Mouse (Mus musculus) c-Kit-positive CD71-positive TER-119-positive erythroid progenitor cells, embryonic 14.5 days (primary cell): ENCODE measurements around the gene Hormad2.

ENCODE experiments used
- DNase-seq: peaks from one replicate; pipeline ENCODE4 v3.0.0-alpha.2; 2013; ENCODE audit warnings: low spot score

Hormad2 gene

DNA sequence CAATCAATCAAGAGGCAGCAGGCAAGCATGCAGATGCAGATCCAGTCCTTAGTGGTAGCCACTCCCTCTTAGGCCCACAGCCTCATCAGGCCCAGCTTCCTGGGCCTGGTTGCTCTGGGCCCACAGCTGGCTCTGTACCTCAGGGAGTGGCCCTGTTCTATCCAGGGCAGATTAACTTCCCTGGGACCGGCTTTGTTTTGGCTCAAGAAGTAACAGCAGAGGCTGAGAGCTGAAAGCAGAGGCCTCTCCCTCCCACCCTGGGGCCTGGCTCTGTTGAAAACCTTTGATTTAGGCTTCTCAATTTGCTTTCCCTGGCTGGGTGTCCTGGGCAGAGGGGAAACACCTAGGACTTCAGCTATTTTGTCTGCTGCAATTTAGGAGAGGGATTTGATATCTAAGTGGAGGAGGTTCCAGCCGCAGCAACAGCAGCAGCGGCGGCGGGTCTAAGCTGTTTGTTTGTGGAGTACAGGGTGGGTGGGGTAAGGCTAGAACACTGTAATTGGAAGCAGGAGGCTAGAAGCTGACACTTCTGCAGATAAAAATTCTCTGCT is 138.5 kb downstream of the Hormad2 start:
- DNase-seq = no peak

DNA sequence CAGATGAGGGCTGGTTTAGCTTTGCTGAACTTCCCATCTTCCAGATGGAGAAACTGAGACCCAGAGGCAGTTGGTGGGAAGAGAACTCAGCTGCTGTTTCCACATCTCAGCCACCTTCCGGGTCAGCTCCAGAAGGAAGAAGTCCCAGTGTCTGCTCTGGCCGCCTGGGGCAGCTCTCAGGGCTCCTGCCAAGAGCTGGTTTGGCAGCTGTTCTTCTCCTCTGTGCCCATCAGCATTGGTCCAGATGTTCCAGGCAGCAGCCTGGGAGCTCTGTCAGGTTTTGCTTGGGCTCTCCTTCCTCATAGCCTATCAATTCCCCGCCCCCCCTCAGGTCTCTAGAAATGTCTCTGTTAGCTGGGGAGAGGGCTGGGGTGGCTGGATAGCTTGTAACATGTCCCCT is 140.2 kb downstream of the Hormad2 start:
- DNase-seq = no peak

- no peak for DNase-seq
Measured at GRCm38 (mm10) chr11:4299735-4300474, 141.0 kb downstream of the Hormad2 start.

DNA sequence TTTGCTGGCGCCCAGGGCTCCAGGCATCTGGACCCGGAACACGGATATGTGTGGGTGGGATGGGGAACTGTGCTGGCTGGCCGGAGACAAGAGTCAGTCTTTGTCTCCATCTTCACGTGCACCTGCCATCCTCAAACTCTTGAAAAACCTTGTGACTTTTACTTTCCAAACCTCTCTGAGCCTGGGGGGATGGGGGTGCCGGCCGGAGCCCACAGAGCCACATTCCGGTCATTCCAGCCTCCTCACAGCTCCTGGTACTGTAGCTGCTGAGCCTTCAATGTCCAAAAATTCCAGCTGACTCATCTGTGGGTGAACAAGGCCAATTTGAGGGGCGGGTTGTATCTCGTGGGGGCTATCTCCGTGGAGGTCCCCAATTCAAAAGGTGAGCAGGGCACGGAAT is 141.7 kb downstream of the Hormad2 start:
- no peak for DNase-seq

- no peak for DNase-seq
Measured at GRCm38 (mm10) chr11:4298615-4299014, 142.3 kb downstream of the Hormad2 start.

- DNase-seq = no peak
Measured at GRCm38 (mm10) chr11:4297753-4298152, 143.2 kb downstream of the Hormad2 start.

DNA sequence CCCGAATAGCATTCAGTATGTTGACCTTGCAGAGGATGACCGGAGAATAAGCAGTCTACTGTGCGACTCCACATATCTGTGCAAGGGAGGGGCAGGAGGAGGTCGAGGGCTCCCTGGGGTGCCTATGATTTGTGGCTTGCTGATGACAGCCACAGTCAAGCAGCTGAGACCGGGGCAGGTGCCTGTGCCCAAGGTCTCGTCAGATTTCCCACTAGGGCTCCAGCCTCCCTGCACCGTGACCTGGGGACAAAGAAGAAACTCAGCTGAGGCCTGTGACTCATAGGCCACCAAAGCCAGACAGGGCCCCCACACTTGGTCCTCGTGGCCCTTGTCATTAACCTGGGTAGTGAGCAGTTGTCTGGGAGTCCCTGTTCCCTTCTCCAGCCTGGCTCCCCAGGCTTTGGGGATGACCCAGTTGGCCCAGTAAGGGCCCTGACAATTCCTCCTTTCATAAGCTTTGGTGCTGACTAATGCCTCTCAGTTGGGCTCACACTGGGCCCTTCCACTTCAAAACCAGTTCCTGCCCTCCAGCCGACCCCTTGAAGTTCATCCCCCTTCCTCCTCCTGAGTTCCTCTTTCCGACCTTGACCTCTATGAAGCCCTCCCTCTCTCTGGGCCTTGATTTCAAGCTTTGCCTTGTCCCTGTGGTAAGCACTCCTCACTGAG is 144.2 kb downstream of the Hormad2 start:
- no peak for DNase-seq
